Mouse (Mus musculus) lung, postnatal 0 days (tissue): ENCODE measurements around the gene Gm20696.

ENCODE experiments used
- CTCF ChIP-seq: IDR thresholded peaks from 2 replicates; pipeline ENCODE4 v1.5.1; 2016; ENCODE audit warnings: antibody characterized with exemption, mild to moderate bottlenecking
- EP300 ChIP-seq: IDR thresholded peaks from 2 replicates; pipeline ENCODE4 v1.6.1; 2016; ENCODE audit warnings: antibody characterized with exemption, mild to moderate bottlenecking, control low read depth

DNA sequence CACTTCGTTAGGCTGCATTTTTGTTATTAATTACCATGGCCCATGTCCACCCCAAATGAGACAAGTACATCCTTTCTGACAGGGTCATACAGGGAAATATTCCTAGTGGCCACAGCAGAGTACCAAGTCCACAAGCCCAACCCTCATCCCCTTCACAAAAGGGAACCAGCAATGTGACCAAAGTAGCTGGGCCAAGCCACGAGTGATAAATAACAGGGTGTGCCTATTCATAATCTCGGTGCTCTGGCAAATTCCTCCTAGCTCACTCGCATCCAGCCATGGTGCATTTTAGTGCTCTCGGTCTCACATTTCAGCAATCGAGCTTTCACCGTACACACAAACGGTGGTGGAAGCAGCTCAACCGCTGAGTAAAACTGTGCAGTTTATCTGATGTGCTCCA, 263.7 kb downstream of the Gm20696 start:
- TF ChIP-seq EP300 (no peak), CTCF (no peak)
